Mouse (Mus musculus) heart, postnatal 10 days (tissue): ENCODE results near the gene Gm20075. TPM values are rescaled to one million over a fixed set of nuclear protein-coding genes. Genes with fewer than 3 reads are reported as not detected.
"Not testable (repeated sequence)": the region's sequence is repeated elsewhere in the genome, so short reads cannot be mapped to it uniquely, and the experiment has no call there.

ENCODE experiments used
- DNase-seq, 2 experiments: peaks; one replicate each; pipeline ENCODE4 v3.0.0; 2021
- intact Hi-C: fragments of 180-260 bp; cut with DNase I; formaldehyde crosslinking; loops from one replicate; pipeline ENCODE4 v1.15.1; 2025
- total RNA-seq, 2 experiments: library from RNA; stranded (reverse); gene quantifications; 2 replicates each; pipeline ENCODE4 v1.2.3; 2021

Gm20075 gene
- total RNA-seq, result 10 to 100 TPM; 17.4 to 20.7 TPM

DNA sequence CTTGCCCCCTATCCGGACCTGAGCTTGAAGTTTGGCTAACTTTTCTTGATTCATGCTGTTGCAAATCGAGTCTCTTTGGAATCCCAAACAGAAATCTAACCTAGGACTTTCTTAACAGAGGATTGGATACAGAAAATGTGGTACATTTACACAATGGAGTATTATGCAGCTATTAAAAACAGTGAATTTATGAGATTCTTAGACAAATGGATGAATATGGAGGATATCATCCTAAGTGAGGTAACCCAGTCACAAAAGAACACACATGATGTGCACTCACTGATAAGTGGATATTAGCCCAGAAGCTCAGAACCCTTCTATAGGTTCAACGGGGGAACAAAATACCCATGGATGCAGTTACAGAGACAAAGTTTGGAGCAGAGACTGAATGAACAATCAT is at the start of gene Gm20075:
Gene Gm20075, minus strand, starts transcription at position 101 of the 400 bp plus-strand sequence.
- DNase-seq, intact Hi-C loops: not testable (repeated sequence)

DNA sequence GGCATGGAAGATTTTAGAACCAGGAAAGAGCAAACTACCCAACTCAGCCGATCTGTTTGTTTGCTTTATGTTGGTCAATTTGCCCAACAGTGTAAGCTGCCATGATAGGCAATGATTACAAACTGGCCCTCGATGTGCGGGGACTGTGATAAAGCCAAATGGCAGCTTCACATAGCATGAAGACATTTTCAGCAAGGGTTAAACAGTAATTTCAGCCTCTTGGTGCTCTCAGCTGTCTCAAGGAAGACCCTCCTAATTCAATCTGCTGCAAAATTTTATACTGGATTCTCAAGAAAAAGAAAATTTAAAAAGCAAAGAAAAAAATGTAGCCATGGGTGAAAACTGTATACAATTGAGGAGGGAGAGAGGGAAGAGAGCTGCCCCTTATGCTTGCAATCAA is 47.9 kb upstream of the Gm20075 start:
- no peak for DNase-seq
- intact Hi-C loops, result no loop called here

DNA sequence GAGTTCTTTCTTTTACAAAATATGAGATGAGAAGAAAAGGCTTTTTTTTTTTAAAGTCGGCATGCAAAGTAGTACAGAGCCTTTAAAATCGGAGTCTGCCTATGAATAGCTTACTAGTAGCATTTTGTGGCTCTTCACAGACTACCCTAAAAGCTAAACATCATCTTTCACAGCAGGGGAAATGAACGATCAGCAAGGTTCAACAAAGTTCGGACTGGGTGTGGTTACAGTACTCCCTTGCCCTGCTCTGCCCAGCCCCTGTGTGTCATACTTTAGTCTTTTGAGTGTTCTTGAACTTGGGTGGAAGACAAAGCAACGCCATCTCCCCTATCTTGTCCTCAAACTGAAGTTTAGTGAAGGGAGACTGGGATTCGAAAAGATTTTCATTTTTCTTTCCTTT is 45.5 kb upstream of the Gm20075 start:
- intact Hi-C loops, result no loop called here
- no peak for DNase-seq

DNA sequence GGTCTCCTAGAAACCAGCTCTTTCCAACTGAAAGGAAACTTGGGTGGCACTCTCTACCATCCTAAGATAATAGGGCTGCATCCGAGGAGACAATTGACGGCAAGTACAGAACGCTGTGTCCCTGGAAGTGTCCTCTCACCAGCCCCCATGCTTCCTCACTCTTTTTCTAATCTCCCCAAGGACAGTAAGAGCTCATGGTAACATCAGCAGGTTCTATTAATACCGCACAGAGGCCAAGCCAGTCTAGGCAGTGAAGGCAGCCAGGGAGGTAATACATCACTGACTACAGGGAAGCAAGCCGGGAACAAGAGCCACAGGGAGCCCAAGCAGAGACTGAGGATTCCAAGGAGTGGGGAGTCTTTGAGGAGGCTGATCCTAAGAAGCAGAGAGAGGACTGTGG is 43.8 kb upstream of the Gm20075 start:
- DNase-seq, result no peak
- intact Hi-C loops, result no loop called here

DNA sequence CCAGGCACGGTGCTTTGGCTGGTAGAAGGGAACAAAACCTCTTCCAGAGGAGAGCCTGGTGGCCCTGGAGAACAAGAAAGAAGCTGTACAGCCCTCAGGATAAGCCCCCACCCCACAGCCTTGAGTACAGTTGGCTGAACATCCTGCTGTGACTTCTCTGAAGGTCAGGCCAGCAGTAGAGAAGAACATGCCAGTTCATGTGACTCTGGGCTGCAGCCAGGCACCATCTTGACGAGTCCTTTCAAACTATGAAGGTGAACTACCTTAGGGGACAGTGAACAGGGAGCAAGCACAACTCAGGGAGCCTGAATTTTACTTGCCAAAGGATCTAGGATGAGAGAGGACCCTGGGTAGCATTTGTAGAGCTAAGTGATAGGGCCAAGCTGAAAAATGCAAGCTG is 31.5 kb upstream of the Gm20075 start:
- DNase-seq, result peak; percentile 31 to 53
- intact Hi-C loops, result no loop called here

DNA sequence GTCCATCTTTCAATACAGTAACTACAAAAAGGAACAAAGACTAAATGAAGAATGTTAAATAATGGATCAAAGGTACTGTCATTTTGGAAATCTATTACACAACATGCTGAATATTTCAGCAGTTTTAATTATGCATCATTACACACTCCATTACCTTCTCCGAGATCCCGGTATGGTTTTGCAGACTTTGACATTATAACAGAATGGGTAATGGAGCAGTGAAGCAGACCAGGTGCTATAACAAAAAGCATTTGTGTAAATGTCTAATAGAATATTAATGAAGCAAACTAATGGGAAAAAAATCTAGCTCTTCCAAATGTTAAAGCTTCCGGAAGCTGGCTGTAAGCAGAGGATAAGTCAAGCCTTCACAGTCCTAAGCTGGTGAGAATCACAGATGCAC is 29.6 kb upstream of the Gm20075 start:
- intact Hi-C loops, result no loop called here
- no peak for DNase-seq

DNA sequence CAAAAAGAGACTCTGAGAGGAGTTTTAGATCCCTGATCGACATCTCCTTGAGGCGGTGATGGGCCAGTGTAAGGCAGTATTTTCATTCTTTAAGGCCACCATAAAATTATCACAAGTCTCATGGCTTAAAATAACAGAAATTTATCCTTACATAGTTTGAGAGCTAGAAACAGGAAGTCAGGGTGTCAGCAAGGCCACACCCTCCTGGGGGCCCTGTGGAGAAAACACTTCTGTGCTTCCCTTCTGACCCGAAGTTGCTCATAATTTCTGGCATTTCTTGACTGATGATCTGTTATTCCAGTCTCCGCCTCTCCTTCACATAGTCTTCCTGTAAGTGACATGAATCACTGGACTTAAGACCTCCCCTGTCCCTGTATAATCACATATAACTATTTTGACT is 25.2 kb upstream of the Gm20075 start:
- intact Hi-C loops, result no loop called here
- no peak for DNase-seq

DNA sequence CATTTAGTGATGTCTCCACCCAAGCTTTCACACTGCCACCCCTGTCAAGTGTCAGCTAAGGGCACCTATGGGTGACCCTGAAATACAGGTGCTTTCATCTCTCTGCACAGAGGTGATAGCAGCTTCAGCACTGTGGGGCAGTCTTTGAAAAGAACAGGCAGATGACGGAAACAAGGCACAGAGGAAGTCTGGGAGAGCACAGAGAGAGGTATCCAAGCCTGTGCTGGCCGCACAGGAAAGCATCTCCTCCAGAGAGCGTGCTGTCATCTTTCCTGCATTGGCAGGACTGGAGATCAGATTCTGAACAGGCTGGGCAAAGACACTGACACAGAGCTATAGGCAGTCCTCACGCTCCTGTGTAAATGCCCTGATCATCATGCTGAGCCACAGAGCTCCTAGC is 9.8 kb upstream of the Gm20075 start:
- no peak for DNase-seq
- intact Hi-C loops, result no loop called here

DNA sequence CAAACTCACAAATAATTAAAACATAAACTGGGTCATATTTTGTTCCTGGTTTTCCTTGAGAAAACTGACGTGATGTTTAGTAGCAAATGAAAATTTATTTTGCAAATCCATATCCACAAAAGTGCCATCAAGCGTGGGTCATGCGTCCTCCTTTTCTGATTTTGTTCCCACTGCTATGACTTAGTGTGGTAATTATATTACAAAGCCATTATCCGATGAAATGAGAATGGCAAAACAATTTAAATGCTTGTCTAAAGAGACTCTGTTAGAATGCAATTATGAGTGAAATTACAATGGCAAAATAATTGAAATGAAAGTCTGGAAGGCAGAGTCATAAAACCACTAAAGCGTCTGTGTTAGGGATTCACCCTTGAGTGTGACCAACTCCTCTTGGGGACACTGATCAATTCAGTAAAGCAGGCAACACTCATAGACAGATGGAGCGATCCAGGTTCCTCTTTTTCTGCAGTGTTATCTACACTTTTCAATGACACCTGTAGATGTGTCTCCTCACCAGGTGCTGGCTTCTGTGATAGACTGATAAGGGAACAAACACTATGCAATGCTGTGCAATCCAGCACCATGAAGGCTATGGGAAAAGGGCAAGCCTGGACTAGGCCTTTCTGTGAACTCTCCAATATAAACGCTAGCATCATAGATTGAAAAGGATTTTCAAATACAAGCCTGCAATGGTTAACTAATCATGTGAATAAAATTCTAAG is 4.6 kb upstream of the Gm20075 start:
- DNase-seq, result no peak
- intact Hi-C loops, result no loop called here

DNA sequence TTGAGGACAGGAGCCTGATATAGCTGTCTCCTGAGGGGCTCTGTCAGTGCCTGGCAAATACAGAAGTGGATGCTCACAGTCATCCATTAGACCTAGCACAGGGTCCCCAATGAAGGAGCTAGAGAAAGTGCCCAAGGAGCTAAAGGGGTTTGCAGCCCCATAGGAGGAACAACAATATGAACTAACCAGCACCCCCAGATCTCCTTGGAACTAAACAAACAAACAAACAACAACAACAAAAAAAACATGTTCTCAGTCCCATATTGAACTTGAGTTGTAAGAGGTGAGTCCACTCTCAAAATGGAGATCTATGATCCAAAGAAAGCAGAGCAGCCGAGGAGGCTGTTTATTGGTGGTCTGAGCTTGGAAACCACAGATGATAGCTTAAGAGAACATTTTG is 578 bp upstream of the Gm20075 start, which contains the start of gene Gm17190:
Gene Gm17190, plus strand, starts transcription at position 301 of the 400 bp plus-strand sequence.
- intact Hi-C loops, DNase-seq: not testable (repeated sequence)

DNA sequence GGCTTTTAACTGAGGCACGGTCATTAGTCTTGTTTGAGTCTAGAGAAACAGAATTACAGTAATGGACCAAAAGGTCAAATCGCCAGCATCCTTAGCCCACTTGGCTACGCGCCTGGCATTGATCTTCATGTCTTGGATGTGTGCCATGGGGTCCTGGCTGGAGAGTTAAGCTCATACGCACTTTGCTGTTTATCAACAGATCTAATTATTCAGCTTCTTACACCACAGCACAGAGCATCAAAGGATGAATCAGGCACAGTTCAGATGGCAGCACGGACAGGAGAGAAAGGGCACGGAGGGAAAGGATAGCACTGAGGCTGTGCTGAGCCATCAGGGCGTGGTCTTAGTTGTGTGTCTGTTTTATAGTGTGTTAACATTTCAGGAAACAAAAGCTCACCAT is 7.6 kb downstream of the Gm20075 start:
- no peak for DNase-seq
- intact Hi-C loops, result no loop called here

DNA sequence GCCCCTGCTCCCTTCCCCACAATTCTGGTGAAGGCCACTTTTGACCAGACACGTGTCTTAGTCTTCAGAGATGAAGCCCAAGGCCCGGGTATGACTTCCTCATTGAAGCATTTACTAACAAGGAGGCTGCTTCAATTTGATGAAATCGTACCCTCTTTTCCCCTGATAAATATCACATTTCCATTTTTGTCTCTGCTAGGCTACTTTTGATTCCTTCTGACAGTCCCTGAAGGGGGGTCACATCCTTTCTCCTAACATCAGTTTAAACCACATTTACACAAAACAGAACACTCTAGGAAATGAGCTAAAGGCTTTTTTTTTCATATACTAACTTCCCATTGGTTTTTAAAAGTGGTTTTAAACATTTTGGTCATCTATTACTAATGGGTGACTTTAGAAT is 28.4 kb downstream of the Gm20075 start:
- no peak for DNase-seq
- intact Hi-C loops, result no loop called here

DNA sequence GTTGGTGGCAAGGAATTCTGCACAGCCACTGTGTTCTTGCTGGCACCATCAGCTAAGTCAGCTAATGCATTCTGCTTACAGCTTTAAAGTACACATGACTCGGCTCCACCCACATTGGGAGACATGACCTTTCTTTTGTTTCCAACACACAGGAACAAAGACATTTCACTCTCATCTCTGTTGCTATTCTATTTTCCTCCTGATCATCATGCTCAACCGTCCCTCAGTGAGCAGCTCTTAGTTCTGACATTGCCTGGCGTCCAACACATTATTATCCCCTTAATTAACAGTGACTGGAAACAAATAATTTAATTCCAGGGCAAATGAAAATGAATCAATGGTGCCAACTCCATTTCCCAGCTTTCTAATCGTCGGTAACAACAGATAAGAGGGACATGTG is 35.8 kb downstream of the Gm20075 start:
- DNase-seq, result no peak
- intact Hi-C loops, result no loop called here

DNA sequence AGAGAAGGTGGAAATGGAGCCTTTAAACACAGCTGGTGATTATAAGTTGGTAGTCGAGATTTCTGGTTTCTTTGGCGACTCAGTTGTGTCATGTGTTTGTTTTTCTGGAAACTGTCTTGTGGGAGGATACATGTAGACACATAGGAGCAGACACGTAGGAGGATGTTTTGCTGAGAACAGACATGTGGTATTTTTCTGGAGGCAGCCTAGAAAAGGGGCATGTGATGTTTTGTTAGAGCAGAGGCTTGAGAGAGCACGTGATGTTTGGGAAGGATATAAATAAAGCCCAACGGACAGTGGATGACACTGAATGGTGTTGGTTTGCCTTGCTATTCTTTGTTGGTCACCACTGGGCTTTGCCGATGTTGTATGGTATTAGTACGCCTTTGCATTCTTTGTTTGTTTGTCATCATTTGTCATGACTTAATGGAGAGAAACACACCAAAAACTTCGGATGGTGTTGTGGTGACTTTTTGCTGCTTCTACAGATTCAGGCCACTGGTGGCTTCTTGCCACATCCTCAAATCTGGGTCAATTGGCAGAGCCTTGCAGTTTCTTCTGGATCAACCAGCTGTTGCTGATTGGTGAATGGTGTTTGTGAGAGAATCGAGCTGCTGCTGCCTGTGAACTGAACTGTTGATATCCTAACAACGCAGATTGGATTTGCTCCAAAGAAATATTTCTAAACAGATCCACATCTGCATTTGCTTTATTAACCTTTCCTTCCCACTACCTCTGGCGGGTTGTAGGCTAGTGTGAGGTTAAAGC is 40.7 kb downstream of the Gm20075 start:
- DNase-seq, result peak in 1 of 2 experiments; percentile 1
- intact Hi-C loops, result no loop called here

DNA sequence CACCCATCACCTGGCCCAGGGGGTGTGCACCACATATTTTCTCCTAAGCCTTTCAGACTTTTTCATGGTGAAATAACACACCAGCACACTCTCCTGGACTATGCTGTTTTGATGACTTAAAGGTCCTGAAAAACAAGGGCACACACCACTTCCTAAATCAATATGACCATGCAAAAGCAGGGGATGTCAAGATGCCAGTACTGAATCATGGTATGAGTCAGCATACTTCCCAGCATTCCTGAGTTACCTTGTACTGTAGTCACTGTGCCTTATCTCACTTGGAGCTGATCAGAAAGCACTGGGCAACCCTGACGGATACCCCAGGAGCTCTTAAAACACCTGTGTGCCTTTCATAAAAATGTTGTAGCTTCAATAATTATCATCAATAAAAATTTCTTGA is 41.6 kb downstream of the Gm20075 start:
- intact Hi-C loops, result no loop called here
- no peak for DNase-seq

DNA sequence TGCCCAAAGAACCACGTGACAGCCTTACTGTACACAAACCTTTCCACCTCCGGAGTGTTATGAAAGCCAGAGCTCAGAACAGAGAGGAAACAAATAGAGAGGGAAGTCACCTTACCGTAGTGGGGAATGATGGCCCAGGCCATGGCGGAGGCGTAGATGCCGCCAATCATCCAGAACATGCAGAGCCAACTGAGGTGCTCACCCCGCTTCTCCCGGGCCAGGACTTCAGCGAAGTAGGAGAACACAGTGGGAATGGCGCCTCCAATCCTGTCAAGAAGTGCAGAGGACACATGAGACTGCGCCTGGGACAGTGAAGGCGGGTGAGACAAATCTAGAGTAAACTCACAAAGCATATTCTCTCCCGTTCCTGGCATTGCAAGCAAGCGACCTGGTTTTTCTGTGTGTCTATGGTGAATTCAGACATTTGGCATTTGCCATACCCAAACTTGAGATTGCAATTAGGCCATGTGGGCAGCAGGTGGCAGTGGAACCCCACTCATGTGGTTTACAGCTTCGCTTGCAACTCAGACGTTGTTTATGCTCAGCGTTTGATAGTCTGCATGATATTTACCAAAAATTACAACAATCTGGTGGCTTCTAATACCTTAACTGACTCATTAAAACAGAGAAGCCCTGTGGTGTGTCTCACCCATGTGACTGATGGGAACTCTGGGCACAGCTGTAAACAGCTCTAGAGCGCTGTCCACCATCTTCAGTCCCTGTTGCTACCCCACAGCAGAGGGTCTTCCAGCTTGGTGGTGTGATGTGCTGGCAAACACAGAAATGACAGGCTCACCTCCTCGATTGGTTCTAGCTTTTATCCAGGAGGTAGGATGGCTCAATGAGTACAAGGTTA is 50.6 kb downstream of the Gm20075 start:
- intact Hi-C loops, result loop anchor here (1.0 to 5.0 kb wide), 2 partner anchors 345 to 562 kb away; no protein-coding TSS in a partner anchor
- peak; percentile 37 to 67 for DNase-seq

Other genes with a start within 250 kb of the Gm20075 start
- 1 to 10 TPM; 2.3 to 3.1 TPM for gene Iqgap2, start 189.5 kb downstream of the Gm20075 start, total RNA-seq
- gene Gm17190, start 678 bp upstream of the Gm20075 start, total RNA-seq, result not detected
- gene Sv2c, start 51.2 kb upstream of the Gm20075 start, total RNA-seq, result under 1 TPM; 0.17 to 0.20 TPM